11 mouse cellular contexts compared by ENCODE assay signal in the genomic region with DNA sequence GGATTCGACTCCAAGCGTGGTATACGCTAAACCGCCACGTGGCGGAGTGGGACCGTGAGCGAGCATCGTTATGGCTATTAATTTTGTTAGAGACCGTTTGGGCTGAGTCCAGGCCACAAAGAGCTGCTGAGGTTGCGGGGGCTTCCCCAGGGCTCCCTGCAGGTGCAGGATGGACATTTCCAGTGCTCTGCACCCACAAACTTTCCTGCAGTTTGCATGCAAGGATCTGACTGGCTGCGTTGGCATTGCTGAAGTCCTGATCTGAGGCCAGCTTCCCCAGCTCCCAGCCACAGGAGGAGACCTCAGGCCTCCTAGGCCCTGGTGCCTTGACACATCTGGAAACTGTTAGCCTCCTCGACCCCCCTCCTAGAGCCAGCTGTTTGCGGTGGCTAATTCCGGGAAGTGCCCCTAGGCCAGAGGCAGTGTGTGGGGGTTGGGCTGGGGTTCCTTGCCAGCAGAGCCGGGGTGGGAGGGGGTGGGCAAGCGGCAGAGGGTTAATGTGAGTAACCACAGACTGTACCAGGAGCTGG. TPM values are rescaled to one million over a fixed set of nuclear protein-coding genes. Genes with fewer than 3 reads are reported as not detected.
DNase-seq lines count a peak whose midpoint lies in the region; ATAC-seq and TF ChIP-seq lines count a peak whose summit lies in the region.
"Had no signal": no experiment of that assay in that cellular context is flagged by ENCODE, and none has a peak within 500 bp of the region (broad histone marks: within the 10 kb centered on the region; RNA-seq: fewer than 3 reads in every experiment).

No protein-coding gene starts in this region.

- no peak overlapping the region for H3K4me3 ChIP-seq in hindbrain, embryonic 10.5 days
- no peak overlapping the region for H3K4me3 ChIP-seq in hindbrain, embryonic 16.5 days (ENCODE audit: low read length)
- no peak overlapping the region for H3K4me3 ChIP-seq in thymus, adult 2 months (ENCODE audit: control insufficient read depth, insufficient read depth, low read length)
- H3K4me3 ChIP-seq: forebrain, embryonic 15.5 days; hindbrain, embryonic 15.5 days had no signal

- H3K36me3 ChIP-seq in hindbrain, embryonic 10.5 days: no peaks in the 10 kb centered on the region
- no peaks in the 10 kb centered on the region for H3K36me3 ChIP-seq in hindbrain, embryonic 16.5 days (ENCODE audit: control insufficient read depth, insufficient read depth, low read length)
- no peaks in the 10 kb centered on the region for H3K36me3 ChIP-seq in thymus, adult 2 months (ENCODE audit: control insufficient read depth, insufficient read depth, low read length)
- H3K36me3 ChIP-seq: forebrain, embryonic 15.5 days; hindbrain, embryonic 15.5 days had no signal

- 0 out of 2 replicates have a peak, but pooled peaks cover 7% of the 10 kb centered on the region for H3K27me3 ChIP-seq in hindbrain, embryonic 10.5 days (ENCODE audit: insufficient read depth, poor library complexity, severe bottlenecking)
- H3K27me3 ChIP-seq in hindbrain, embryonic 16.5 days (replicated peaks; ENCODE audit: control insufficient read depth, insufficient read depth, low read length): no peaks in the 10 kb centered on the region
- H3K27me3 ChIP-seq in thymus, adult 2 months (ENCODE audit: control insufficient read depth, insufficient read depth, low read length): no peaks in the 10 kb centered on the region
- H3K27me3 ChIP-seq: forebrain, embryonic 15.5 days; hindbrain, embryonic 15.5 days had no signal

- peaks cover 23% of the 10 kb centered on the region for H3K4me1 ChIP-seq in hindbrain, embryonic 10.5 days (replicated peaks)
- H3K4me1 ChIP-seq in hindbrain, embryonic 16.5 days (ENCODE audit: control insufficient read depth, insufficient read depth, low read depth, low read length): peaks cover 10% of the 10 kb centered on the region
- peaks cover 31% of the 10 kb centered on the region for H3K4me1 ChIP-seq in thymus, adult 2 months (replicated peaks; ENCODE audit: control insufficient read depth, insufficient read depth, low read length)

- TF ChIP-seq CTCF in thymus, adult 2 months (IDR thresholded peaks at IDR 0.05; ENCODE audit: borderline replicate concordance, control insufficient read depth, extremely low read depth, insufficient read depth, low read length, poor library complexity): 0 out of 2 replicates have a peak, but pooled peaks have one; percentile 39

- H3K4me2 ChIP-seq in hindbrain, embryonic 16.5 days (ENCODE audit: low read length): no peak overlapping the region
- H3K4me2 ChIP-seq: forebrain, embryonic 15.5 days; hindbrain, embryonic 15.5 days had no signal

- intact Hi-C loops in heart, postnatal 10 days (cut with DNase I): no loop called here

- no peak for ATAC-seq in hindbrain, embryonic 16.5 days
- peak; percentile 57 for ATAC-seq in granulocyte monocyte progenitor cell, adult 5-6 weeks (replicated peaks; ENCODE audit: poor library complexity, severe bottlenecking)
- ATAC-seq: forebrain, embryonic 15.5 days had no signal

- no peak overlapping the region for H3K9ac ChIP-seq in hindbrain, embryonic 16.5 days (ENCODE audit: low read depth, low read length)
- H3K9ac ChIP-seq: forebrain, embryonic 15.5 days; hindbrain, embryonic 15.5 days; liver, embryonic 14.5 days had no signal

- no peaks in the 10 kb centered on the region for H3K9me3 ChIP-seq in hindbrain, embryonic 10.5 days
- H3K9me3 ChIP-seq in hindbrain, embryonic 16.5 days (ENCODE audit: control insufficient read depth, low read length): no peaks in the 10 kb centered on the region
- H3K9me3 ChIP-seq: forebrain, embryonic 15.5 days; hindbrain, embryonic 15.5 days had no signal

- WGBS in hindbrain, embryonic 10.5 days: 58% methylated on average over 17 of the region's 17 CpGs
- 56% methylated on average over 17 of the region's 17 CpGs for WGBS in hindbrain, embryonic 16.5 days
- WGBS in thymus, adult 2 months: 14% methylated on average over 17 of the region's 17 CpGs

- DNase-seq in hindbrain, embryonic 10.5 days (ENCODE audit: low spot score): peak; percentile 69
- no peak for DNase-seq in thymus, adult 2 months
- DNase-seq in thymus, postnatal 0 days (ENCODE audit: low spot score): no peak
- DNase-seq in thymus, postnatal 4 days: peak; percentile 60
- no peak for DNase-seq in heart, postnatal 10 days
- DNase-seq in frontal cortex, postnatal 10 days (ENCODE audit: low spot score in 2 of 2): no peak

- no peak for TF ChIP-seq POLR2A in thymus, adult 2 months (IDR thresholded peaks at IDR 0.05; ENCODE audit: control insufficient read depth, extremely low read depth, insufficient read depth, low read length, poor library complexity)

- peak overlapping the region; percentile 57; the same call in 1 of the 2 replicates for H3K27ac ChIP-seq in hindbrain, embryonic 10.5 days
- no peak overlapping the region for H3K27ac ChIP-seq in hindbrain, embryonic 16.5 days (ENCODE audit: low read depth, low read length)
- H3K27ac ChIP-seq in thymus, adult 2 months (ENCODE audit: control insufficient read depth, insufficient read depth, low read length): no peak overlapping the region
- H3K27ac ChIP-seq: forebrain, embryonic 15.5 days; hindbrain, embryonic 15.5 days; liver, embryonic 14.5 days had no signal

RNA-seq across cellular contexts. Expression of a gene that starts 24.4 kb away (rescaled TPM):
- 148 and 151 TPM in 2 replicates for polyA plus RNA-seq in hindbrain, embryonic 10.5 days (2016; fragmentation: Nextera tagmentation; extraction: Ambion mirVana)
- 152 and 163 TPM in 2 replicates for polyA plus RNA-seq in hindbrain, embryonic 16.5 days (2015; fragmentation: Nextera tagmentation; extraction: Ambion mirVana)
- 56.4 and 57.6 TPM in 2 replicates for polyA plus RNA-seq in thymus, adult 2 months (2012; rRNA removed)
- polyA plus RNA-seq in thymus, postnatal 0 days (2015; fragmentation: Nextera tagmentation; extraction: Ambion mirVana): 126 TPM in 2 replicates
- total RNA-seq in granulocyte monocyte progenitor cell, adult 5-6 weeks (2014; fragmentation: Nextera tagmentation): 70.4 and 96.2 TPM in 2 replicates
- 47.9 and 53.2 TPM in 2 replicates for total RNA-seq in granulocyte monocyte progenitor cell, adult 5-6 weeks (2017)
- total RNA-seq in heart, postnatal 10 days (2021): 100 to 1,000 TPM; 121 to 129 TPM

RNA-seq across cellular contexts. Expression of a gene that starts 54.2 kb away (rescaled TPM):
- polyA plus RNA-seq in hindbrain, embryonic 10.5 days (2016; fragmentation: Nextera tagmentation; extraction: Ambion mirVana): 2.0 TPM in 2 replicates
- 3.7 and 3.8 TPM in 2 replicates for polyA plus RNA-seq in hindbrain, embryonic 16.5 days (2015; fragmentation: Nextera tagmentation; extraction: Ambion mirVana)
- polyA plus RNA-seq in thymus, adult 2 months (2012; rRNA removed): 50.3 and 65.2 TPM in 2 replicates
- 1.1 and 1.3 TPM in 2 replicates for polyA plus RNA-seq in thymus, postnatal 0 days (2015; fragmentation: Nextera tagmentation; extraction: Ambion mirVana)
- 21.2 and 28.6 TPM in 2 replicates for total RNA-seq in granulocyte monocyte progenitor cell, adult 5-6 weeks (2014; fragmentation: Nextera tagmentation)
- 34.3 and 41.4 TPM in 2 replicates for total RNA-seq in granulocyte monocyte progenitor cell, adult 5-6 weeks (2017)
- 100 to 1,000 TPM; 231 to 234 TPM for total RNA-seq in heart, postnatal 10 days (2021)

RNA-seq across cellular contexts. Expression of a gene that starts 57.6 kb away (rescaled TPM):
- polyA plus RNA-seq in hindbrain, embryonic 10.5 days (2016; fragmentation: Nextera tagmentation; extraction: Ambion mirVana): 14.5 and 20.5 TPM in 2 replicates
- 54.8 and 62.7 TPM in 2 replicates for polyA plus RNA-seq in hindbrain, embryonic 16.5 days (2015; fragmentation: Nextera tagmentation; extraction: Ambion mirVana)
- 1.2 and 2.6 TPM in 2 replicates for polyA plus RNA-seq in thymus, adult 2 months (2012; rRNA removed)
- 2.0 and 2.7 TPM in 2 replicates for polyA plus RNA-seq in thymus, postnatal 0 days (2015; fragmentation: Nextera tagmentation; extraction: Ambion mirVana)
- total RNA-seq in granulocyte monocyte progenitor cell, adult 5-6 weeks (2014; fragmentation: Nextera tagmentation): not detected in 2 replicates
- not detected in 2 replicates for total RNA-seq in granulocyte monocyte progenitor cell, adult 5-6 weeks (2017)
- total RNA-seq in heart, postnatal 10 days (2021): 1 to 10 TPM; 1.3 to 2.3 TPM

Comparison
In these comparisons a context has a peak if more than half of its experiments do, and no peak if none do; other contexts are left out.
1. DNase-seq: peak in hindbrain, embryonic 10.5 days (single experiment) and thymus, postnatal 4 days (single experiment); none in thymus, adult 2 months (single experiment), thymus, postnatal 0 days (single experiment), heart, postnatal 10 days (0 of 2) and frontal cortex, postnatal 10 days (0 of 2).
2. RNA of a gene that starts 54.2 kb away (polyA plus RNA-seq): 50.3 to 65.2 TPM in thymus, adult 2 months; 3.7 to 3.8 TPM in hindbrain, embryonic 16.5 days, 2.0 TPM in hindbrain, embryonic 10.5 days and 1.1 to 1.3 TPM in thymus, postnatal 0 days; every median in the first group is over 10 times any median in the second.